Mouse (Mus musculus): ENCODE results near the gene Proca1. TPM values are rescaled to one million over a fixed set of nuclear protein-coding genes. Genes with fewer than 3 reads are reported as not detected.
A peak's percentile ranks its signal among the peaks of the same experiment; 100 is the strongest.

The Proca1 gene
- total RNA-seq, 2 experiments from 2014 or later: 5.7 to 6.3 TPM

- DNase-seq (ENCODE audit: low spot score in 2 of 2): no peak
Measured at GRCm38 (mm10) chr11:78213086-78213817, 20.1 kb downstream of the Proca1 start.

DNA sequence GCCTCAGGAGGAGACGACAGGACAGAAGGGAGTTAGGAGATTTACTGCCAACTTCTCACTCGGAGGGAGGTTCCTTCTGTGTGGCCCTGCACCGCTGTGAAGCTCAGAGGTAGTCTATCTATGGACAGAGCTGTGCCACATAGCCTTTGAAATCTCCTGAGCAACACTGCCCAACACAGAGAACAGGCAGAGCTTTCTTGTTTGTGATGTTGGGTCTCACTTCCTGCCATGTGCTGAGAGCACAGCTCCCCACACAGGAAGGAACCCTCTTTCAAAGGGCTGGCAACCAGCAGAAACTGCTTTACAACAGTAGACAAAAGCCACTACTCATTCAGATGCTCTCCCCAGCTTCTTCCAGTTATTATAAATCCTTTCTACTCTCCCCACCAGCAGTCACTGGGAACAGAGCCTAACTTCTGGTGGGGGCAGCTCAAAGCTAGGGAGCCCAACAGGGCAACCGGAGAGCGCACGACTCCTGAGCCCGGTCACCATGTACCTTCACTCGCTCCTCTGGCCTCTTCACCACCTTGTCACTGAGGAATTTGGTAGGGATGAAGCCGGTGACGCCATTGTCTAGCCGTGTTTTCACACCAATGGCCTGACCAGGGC, 22.6 kb downstream of the Proca1 start:
- no peak for DNase-seq (ENCODE audit: low spot score in 2 of 2)

GRCm38 (mm10) chr11:78223586-78223985, 30.4 kb downstream of the Proca1 start:
- DNase-seq (ENCODE audit: low spot score in 2 of 2): no peak

DNA sequence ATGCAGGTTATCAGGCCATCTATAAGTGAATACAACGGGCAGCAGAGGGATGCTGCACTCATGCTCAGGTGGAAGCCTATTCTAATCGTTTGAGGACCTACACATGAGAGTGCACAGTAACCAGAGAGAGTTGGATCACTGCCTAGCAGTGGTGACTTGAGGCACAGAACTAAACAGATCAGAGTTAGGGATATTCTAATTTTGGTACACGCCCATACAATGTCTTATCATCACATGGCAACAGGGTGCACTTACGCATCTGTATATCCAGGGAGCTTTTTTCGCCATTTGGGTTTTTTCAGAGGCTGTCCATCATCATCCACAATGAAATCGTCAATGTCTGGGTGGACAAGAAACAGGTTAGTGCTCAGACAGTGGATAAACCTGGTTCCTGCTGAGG, 38.3 kb downstream of the Proca1 start:
- DNase-seq (ENCODE audit: low spot score in 2 of 2): no peak

DNA sequence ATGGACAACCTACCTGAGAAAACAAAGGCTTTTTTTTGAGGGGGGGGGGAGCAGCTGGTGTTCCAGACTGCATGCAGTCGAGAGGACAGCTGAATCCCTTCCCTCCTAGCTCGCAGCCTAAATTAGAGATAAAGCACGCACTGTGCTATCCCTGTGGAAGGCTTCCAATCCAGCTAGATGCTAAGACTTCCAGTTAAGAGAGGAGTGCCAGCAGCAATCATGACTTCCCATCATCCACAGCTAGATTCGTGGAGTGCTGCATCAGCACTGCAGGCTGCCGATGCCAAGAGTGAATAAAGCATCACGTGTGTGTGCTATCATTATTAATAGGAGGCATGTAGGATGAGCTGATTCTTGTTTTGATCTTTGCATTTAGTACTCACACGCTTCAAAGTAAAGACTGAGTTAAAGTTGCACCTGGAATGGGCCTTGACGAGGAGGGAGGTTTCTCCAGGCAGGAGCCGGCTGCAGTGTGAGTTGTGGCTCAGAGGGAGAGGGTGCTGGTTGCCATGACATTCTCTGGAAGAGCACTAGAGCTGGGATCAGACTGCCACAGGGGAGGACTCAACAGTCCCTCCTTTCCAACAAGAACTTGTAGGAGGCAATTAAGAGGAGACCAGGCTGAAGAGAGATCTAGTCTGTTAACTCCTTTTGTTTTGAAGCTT, 47.1 kb downstream of the Proca1 start:
- DNase-seq (ENCODE audit: low spot score in 2 of 2): peak; percentile 29 to 50

GRCm38 (mm10) chr11:78245261-78245626, 52.1 kb downstream of the Proca1 start:
- no peak for DNase-seq (ENCODE audit: low spot score in 2 of 2)

DNA sequence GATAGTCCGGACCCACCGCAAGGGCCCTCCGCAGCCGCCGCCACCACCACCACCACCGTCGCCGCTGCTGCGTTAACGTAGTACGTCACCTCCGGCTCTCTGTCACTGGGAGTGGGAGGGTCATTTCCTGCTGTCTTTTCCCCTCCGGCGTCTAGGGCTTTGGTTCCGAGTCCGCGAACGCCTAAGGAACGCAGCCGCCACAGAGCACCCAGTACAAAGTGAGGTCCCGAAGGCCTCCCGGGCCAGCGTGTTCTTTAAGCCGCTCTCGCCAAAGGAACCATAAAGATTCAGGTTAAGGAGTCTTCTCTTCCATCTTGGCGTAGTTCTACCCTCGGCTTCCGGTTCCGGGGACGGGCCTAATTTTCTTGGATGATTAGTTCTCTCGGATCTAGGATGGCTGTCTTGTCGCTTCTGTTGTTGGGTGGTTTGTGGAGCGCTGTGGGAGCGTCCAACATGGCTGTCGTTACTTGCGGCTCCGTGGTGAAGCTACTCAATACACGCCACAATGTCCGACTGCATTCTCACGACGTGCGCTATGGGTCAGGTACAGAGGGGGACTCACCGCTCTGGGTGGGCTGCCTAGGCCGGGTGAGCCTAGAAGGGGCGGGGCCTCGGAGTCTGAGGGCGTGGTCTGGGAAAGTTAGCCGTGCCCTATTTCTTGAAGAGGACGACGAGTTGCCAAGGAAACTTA, 52.6 kb downstream of the Proca1 start, which contains the start of the genes Sdf2 and Supt6:
Gene Sdf2, plus strand, starts transcription at position 120 of the 691 bp plus-strand sequence.
Gene Supt6, minus strand, starts transcription at position 361 of the 691 bp plus-strand sequence.
- DNase-seq (ENCODE audit: low spot score in 2 of 2): peak; percentile 81 to 88

DNA sequence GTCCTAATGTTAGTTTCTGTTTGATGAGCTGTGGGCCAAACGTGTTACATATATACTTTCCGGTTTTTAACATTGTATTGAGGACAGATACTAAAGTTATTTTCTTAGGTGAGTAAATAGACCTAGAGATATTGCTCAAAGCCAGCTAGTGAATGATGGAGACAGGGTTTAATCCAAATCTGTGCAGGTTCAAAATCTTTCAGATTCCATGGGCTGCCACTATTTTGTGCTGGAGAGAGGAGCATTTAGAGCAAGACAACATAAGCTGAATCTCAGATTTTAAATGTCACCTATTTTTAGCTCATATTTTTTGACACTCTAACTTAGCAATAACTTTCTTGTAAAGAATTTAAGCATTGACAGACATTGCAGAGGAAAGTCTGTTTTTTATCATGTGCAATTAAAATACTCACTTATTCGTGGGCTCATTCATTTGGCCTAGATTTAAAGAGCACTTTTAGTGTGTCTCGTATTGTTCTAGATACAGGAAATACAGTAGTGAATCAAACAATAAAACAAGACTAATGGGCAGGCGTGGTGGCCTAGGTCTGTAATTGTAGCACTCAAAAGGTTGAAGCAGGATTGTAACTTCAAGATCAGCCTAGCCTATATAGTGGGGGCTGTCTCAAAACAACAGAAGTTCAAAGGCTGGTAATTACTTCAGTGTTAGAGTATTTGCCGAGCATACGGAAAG, 53.3 kb downstream of the Proca1 start:
- DNase-seq (ENCODE audit: low spot score in 2 of 2): no peak

GRCm38 (mm10) chr11:78247012-78247348, 53.8 kb downstream of the Proca1 start:
- no peak for DNase-seq (ENCODE audit: low spot score in 2 of 2)

GRCm38 (mm10) chr11:78247727-78248140, 54.5 kb downstream of the Proca1 start:
- no peak for DNase-seq (ENCODE audit: low spot score in 2 of 2)

Small RNA genes within 50 kb of the gene (microRNA-seq; reads per million reads assigned to microRNA genes)
- gene Mir7653: 0.99 to 1.3 reads per million in 2 experiments

Other genes starting within 250 kb of the Proca1 start
- 10 to 100 TPM; 51.6 to 54.0 TPM for gene Phf12, start 210.6 kb upstream of the Proca1 start, total RNA-seq (2021)
- gene Dhrs13, start 161.1 kb upstream of the Proca1 start, total RNA-seq (2021): 1 to 10 TPM; 5.1 to 6.9 TPM
- 10 to 100 TPM; 93.0 to 93.2 TPM for gene Flot2, start 155.5 kb upstream of the Proca1 start, total RNA-seq (2021)
- 10 to 100 TPM; 18.4 to 19.0 TPM for gene Eral1, start 113.0 kb upstream of the Proca1 start, total RNA-seq (2021)
- gene Fam222b, start 98.7 kb upstream of the Proca1 start, total RNA-seq (2021): 10 to 100 TPM; 29.5 to 30.0 TPM
- gene Traf4, start 27.8 kb upstream of the Proca1 start, total RNA-seq (2021): 1 to 10 TPM; 9.7 TPM
- gene Nek8, start 16.7 kb upstream of the Proca1 start, total RNA-seq (2021): 1 to 10 TPM; 3.2 to 3.5 TPM
- 10 to 100 TPM; 25.3 to 33.8 TPM for gene Tlcd1, start 16.7 kb upstream of the Proca1 start, total RNA-seq (2021)
- gene Rpl23a, start 9.8 kb upstream of the Proca1 start, total RNA-seq (2021): 100 to 1,000 TPM; 729 to 741 TPM
- gene Rab34, start 5.0 kb upstream of the Proca1 start, total RNA-seq (2021): 10 to 100 TPM; 15.2 to 18.0 TPM
- 10 to 100 TPM; 65.2 to 68.1 TPM for gene Sdf2, start 52.4 kb downstream of the Proca1 start, total RNA-seq (2021)
- gene Supt6, start 52.6 kb downstream of the Proca1 start, total RNA-seq (2021): 10 to 100 TPM; 93.8 to 96.5 TPM
- 100 to 1,000 TPM; 165 to 170 TPM for gene 2610507B11Rik, start 68.4 kb downstream of the Proca1 start, total RNA-seq (2021)
- gene BC030499, start 97.4 kb downstream of the Proca1 start, total RNA-seq (2021): 10 to 100 TPM; 18.3 to 20.0 TPM
- 10 to 100 TPM in 1 of 2 experiments, 1 to 10 TPM in 1; 9.8 to 11.3 TPM for gene Spag5, start 108.1 kb downstream of the Proca1 start, total RNA-seq (2021)
- gene Aldoc, start 129.6 kb downstream of the Proca1 start, total RNA-seq (2021): 100 to 1,000 TPM; 733 to 876 TPM
- 10 to 100 TPM; 58.4 to 61.2 TPM for gene Pigs, start 135.0 kb downstream of the Proca1 start, total RNA-seq (2021)
- gene Unc119, start 150.1 kb downstream of the Proca1 start, total RNA-seq (2021): 10 to 100 TPM; 32.5 to 35.5 TPM
- gene Foxn1, start 193.2 kb downstream of the Proca1 start, total RNA-seq (2021): not detected
- not detected for gene Slc13a2, start 228.8 kb downstream of the Proca1 start, total RNA-seq (2021)